Mouse (Mus musculus) cerebellum, adult 2 months (tissue): ENCODE results near the gene Jund.

Source experiments
- CTCF ChIP-seq: fragments of 200-500 bp; IDR thresholded peaks from 2 replicates; pipeline ENCODE4 v1.5.1; 2011; ENCODE audit warnings: low read depth, mild to moderate bottlenecking, control low read depth, low read length, moderate library complexity, borderline replicate concordance; ENCODE audit not compliant: insufficient read depth
- POLR2A ChIP-seq: fragments of 200-500 bp; IDR thresholded peaks from 2 replicates; pipeline ENCODE4 v1.6.1; 2011; ENCODE audit warnings: low read length, control low read depth, borderline replicate concordance; ENCODE audit not compliant: insufficient read depth

- TF ChIP-seq CTCF (no peak), POLR2A (no peak)
These were observed 42.9 kb downstream of the Jund start for GRCm38 (mm10) chr8:70741661-70742060.
